Mouse (Mus musculus): ENCODE data around the gene Msantd3.

- TF ChIP-seq CTCF (IDR thresholded peaks at IDR 0.05; ENCODE audit: control insufficient read depth, insufficient read depth, insufficient read length), result no peak
- no peak for TF ChIP-seq MAX (IDR thresholded peaks at IDR 0.05)
Measured at GRCm38 (mm10) chr4:48605650-48606049, 65.9 kb downstream of the Msantd3 start.
